Mouse (Mus musculus): ENCODE measurements at regions not wholly inside any gene's neighbourhood (a gene's known extent, or its start where the extent isn't known, plus 50 kb on each side); places are given as distances from the start of the nearest gene placed in this dataset.

DNA sequence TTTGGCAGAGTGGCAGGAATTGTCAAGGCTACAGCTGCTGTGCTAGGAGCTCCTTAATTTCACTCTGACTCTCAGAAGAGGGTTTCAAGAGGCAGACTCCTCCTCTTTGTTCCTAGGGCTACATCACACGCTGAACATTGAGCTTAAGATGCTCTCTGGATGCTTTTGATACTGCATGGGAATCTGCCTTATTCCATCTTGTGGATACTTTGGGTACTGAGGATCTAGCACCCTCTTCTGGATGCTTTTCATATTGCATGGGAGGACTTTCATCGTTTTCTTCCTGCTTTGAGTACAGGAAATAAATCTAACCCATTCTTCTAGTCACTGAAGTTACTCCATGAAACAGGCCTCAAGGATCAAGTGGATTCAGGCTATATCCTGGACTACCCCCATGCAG is 513.9 kb upstream of the Dsel start:
- Histone ChIP-seq H3K27ac (ENCODE audit: low read length) (no peak overlapping the region), H3K36me3 (ENCODE audit: control insufficient read depth, insufficient read depth, low read length) (no peaks in the 10 kb centered on the region), H3K4me2 (ENCODE audit: low read depth, low read length) (no peak overlapping the region), H3K9me3 (replicated peaks; ENCODE audit: control insufficient read depth, low read length) (no peaks in the 10 kb centered on the region), H3K27me3 (ENCODE audit: control insufficient read depth, insufficient read depth, low read length) (no peaks in the 10 kb centered on the region), H3K9ac (ENCODE audit: low read length) (no peak overlapping the region), H3K4me1 (ENCODE audit: control insufficient read depth, insufficient read depth, low read length) (no peaks in the 10 kb centered on the region), H3K4me3 (replicated peaks; ENCODE audit: low read length) (no peak overlapping the region)
- ATAC-seq (ENCODE audit: insufficient read depth, low FRiP score) = no peak
- WGBS = 10% methylated on average over 2 of the region's 2 CpGs

GRCm38 (mm10) chr1:112355816-112356215 is 491.1 kb upstream of the Dsel start:
- Histone ChIP-seq H3K36me3 (ENCODE audit: control insufficient read depth, insufficient read depth, low read length) (no peaks in the 10 kb centered on the region), H3K4me3 (replicated peaks; ENCODE audit: low read length) (no peak overlapping the region), H3K4me1 (ENCODE audit: control insufficient read depth, insufficient read depth, low read length) (no peaks in the 10 kb centered on the region), H3K9me3 (replicated peaks; ENCODE audit: control insufficient read depth, low read length) (no peaks in the 10 kb centered on the region), H3K27ac (ENCODE audit: low read length) (no peak overlapping the region), H3K4me2 (ENCODE audit: low read depth, low read length) (no peak overlapping the region), H3K27me3 (ENCODE audit: control insufficient read depth, insufficient read depth, low read length) (no peaks in the 10 kb centered on the region), H3K9ac (ENCODE audit: low read length) (no peak overlapping the region)
- WGBS = 90% methylated on average over 1 of the region's 1 CpGs
- no peak for ATAC-seq (ENCODE audit: insufficient read depth, low FRiP score)
